Mouse (Mus musculus) liver, postnatal 0 days (tissue): ENCODE measurements around the gene Chka. TPM values are rescaled to one million over a fixed set of nuclear protein-coding genes. Genes with fewer than 3 reads are reported as not detected.

ENCODE experiments used
- ATAC-seq: fragments of 200-750 bp; cut with Nextera tagmentation; 2 replicates; pipeline ENCODE4 v1.8.0; 2017; ENCODE audit warnings: mild to moderate bottlenecking, moderate library complexity
- DNase-seq: peaks from one replicate; pipeline ENCODE4 v3.0.0-alpha.2; 2016
- H3K27ac ChIP-seq: fragments of 300-500 bp; sonication (generic); 2 replicates; pipeline ENCODE4 v1.5.1; 2014; ENCODE audit warnings: antibody characterized with exemption, moderate library complexity, mild to moderate bottlenecking, low read depth
- H3K27me3 ChIP-seq: fragments of 300-500 bp; sonication (generic); 2 replicates; pipeline ENCODE4 v1.6.1; 2014; ENCODE audit warnings: low read length, control low read depth, mixed read lengths; ENCODE audit not compliant: insufficient read depth
- H3K36me3 ChIP-seq: fragments of 300-500 bp; sonication (generic); replicated peaks from 2 replicates; pipeline ENCODE4 v1.6.1; 2014; ENCODE audit warnings: mild to moderate bottlenecking, control low read depth, low read length, moderate library complexity, mixed read lengths; ENCODE audit not compliant: insufficient read depth
- H3K4me1 ChIP-seq: fragments of 300-500 bp; sonication (generic); 2 replicates; pipeline ENCODE4 v1.6.1; 2014; ENCODE audit warnings: antibody characterized with exemption, mild to moderate bottlenecking, control low read depth; ENCODE audit not compliant: insufficient read depth
- H3K4me2 ChIP-seq: fragments of 300-500 bp; sonication (generic); 2 replicates; pipeline ENCODE4 v1.6.1; 2014; ENCODE audit warnings: low read depth, mild to moderate bottlenecking, low read length, moderate library complexity, mixed read lengths
- H3K4me3 ChIP-seq: fragments of 300-500 bp; sonication (generic); 2 replicates; pipeline ENCODE4 v1.5.1; 2014; ENCODE audit warnings: low read depth, low read length
- H3K9ac ChIP-seq: fragments of 300-500 bp; sonication (generic); replicated peaks from 2 replicates; pipeline ENCODE4 v1.6.1; 2014; ENCODE audit warnings: mild to moderate bottlenecking, moderate library complexity
- H3K9me3 ChIP-seq: fragments of 300-500 bp; sonication (generic); 2 replicates; pipeline ENCODE4 v1.6.1; 2016; ENCODE audit warnings: mild to moderate bottlenecking, control low read depth, low read length, mixed read lengths
- CTCF ChIP-seq: sonication (generic); IDR thresholded peaks from 2 replicates; pipeline ENCODE4 v1.5.1; 2016; ENCODE audit warnings: antibody characterized with exemption, low read depth
- EP300 ChIP-seq: IDR thresholded peaks from 2 replicates; pipeline ENCODE4 v1.6.1; 2016; ENCODE audit warnings: antibody characterized with exemption, low read depth, mild to moderate bottlenecking
- WGBS: fragments of 180-500 bp; shearing (Covaris S2); extraction: QIAGEN DNeasy Blood & Tissue Kit; methylation state at CpG from one replicate; pipeline ENCODE4 v1.1.7; 2014; ENCODE audit not compliant: insufficient replicate concordance; 5-methylcytosine and 5-hydroxymethylcytosine counted together
- polyA plus RNA-seq: library from polyadenylated mRNA; unstranded; fragments of >200 nt; fragmentation: Nextera tagmentation; extraction: Ambion mirVana; gene quantifications from 2 replicates; pipeline ENCODE4 v1.2.1, GENCODE M21; 2015

Chka gene
- polyA plus RNA-seq, 1 experiment from 2014 or later: 24.8 TPM

DNA sequence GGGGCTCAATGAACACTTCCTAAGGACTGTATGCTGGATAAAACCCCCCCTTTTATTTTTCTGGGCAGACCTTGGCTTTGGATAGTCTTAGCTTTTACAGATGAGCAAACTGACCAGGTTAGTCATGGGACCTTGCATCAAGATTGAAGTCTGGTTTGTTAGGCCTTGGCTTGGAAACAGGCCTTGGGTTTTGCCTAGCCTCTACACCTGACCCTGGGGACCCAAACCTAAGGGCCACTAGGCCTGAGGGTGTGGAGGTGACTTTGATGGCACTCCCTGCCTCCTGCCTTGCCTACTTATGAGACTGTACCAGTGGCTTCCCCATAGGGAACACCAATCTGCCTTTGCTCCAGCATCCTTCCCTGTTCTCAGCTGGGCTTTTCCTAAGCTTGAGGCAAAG lies 68.4 kb downstream of the Chka start:
- no peaks in the 10 kb centered on the region for H3K36me3 ChIP-seq
- no peak overlapping the region for H3K4me3 ChIP-seq
- TF ChIP-seq EP300 (no peak), CTCF (no peak)
- no peak overlapping the region for H3K27ac ChIP-seq
- H3K4me2 ChIP-seq: no peak overlapping the region
- H3K9ac ChIP-seq: no peak overlapping the region
- no peaks in the 10 kb centered on the region for H3K9me3 ChIP-seq
- DNase-seq: no peak
- no peak for ATAC-seq
- peaks cover 22% of the 10 kb centered on the region for H3K4me1 ChIP-seq
- H3K27me3 ChIP-seq: no peaks in the 10 kb centered on the region

DNA sequence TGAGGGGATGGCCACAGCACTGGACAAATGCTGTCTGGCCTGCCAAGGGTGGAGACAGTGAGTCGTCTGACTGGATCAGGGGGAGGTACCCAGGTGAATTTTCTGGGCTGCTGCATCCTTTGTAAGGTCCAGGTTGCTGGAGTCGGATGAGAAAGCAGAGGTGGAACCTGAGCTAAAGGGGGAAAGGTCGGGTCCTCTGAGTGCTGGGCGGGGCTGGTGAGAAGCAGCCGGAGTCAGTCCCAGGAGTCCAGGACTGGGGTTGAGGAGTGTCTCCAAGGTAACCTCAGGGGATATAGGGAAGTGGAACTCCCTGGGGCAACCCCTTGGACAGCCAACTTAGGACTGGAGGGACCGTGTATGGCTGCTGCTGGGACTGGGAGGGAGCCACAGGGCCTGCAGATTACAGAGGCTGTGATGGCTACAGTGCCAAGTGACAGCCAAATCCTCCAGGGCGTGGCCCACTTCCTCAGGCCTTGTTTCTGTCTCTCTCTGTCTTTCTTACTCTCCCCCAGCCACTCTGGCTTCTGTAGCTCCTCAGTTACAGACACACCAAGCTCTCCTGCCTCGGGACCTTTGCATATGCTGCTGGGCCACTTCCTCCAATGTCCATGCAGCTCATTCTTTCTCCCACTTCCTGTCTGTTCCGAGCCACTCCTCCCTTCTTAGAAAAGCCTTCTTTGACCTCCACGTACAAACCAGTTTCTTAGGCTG lies 71.2 kb downstream of the Chka start:
- peaks cover 23% of the 10 kb centered on the region for H3K4me1 ChIP-seq

DNA sequence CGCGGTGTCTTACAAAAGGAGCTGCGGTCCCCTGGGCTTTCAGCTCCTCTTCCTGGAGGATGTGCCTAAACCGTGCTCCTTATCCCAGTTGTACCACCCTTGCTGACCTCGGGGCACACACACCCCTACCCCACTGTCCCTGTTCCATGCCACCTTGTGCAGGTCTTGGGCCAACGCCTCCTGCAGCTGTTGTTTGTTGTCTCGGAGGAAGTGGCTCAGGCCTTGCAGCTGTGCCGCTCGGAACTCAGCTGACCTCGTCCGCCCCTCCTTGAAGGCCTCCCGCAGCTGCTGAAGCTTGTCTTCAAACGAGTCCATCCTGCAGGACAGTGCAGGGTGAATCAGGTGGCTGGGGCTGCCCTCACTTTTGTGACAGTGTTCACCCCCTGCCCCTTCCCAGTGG lies 72.0 kb downstream of the Chka start:
- Histone ChIP-seq H3K4me3 (no peak overlapping the region), H3K36me3 (no peaks in the 10 kb centered on the region), H3K27ac (peak overlapping the region; percentile 91), H3K27me3 (no peaks in the 10 kb centered on the region), H3K4me1 (peaks cover 23% of the 10 kb centered on the region), H3K4me2 (peak overlapping the region; percentile 18; the same call in 1 of the 2 replicates), H3K9ac (peak overlapping the region; percentile 41; the same call in 1 of the 2 replicates), H3K9me3 (no peaks in the 10 kb centered on the region)
- ATAC-seq (peak; percentile 66), DNase-seq (peak; percentile 55)
- WGBS: 44% methylated on average over 13 of the region's 13 CpGs
- TF ChIP-seq EP300: no peak
- TF ChIP-seq CTCF: no peak

More for the DNA sequence above, 71.2 kb downstream of the Chka start:
- Histone ChIP-seq H3K4me3 (no peak overlapping the region), H3K27me3 (no peaks in the 10 kb centered on the region), H3K9ac (no peak overlapping the region), H3K27ac (peak overlapping the region; percentile 91), H3K36me3 (no peaks in the 10 kb centered on the region), H3K4me2 (0 out of 2 replicates have a peak overlapping the region, but pooled peaks have one; percentile 8), H3K9me3 (no peaks in the 10 kb centered on the region)
- ATAC-seq (peak; percentile 28; the same call in 1 of the 2 replicates), DNase-seq (no peak)
- WGBS: 39% methylated on average over 10 of the region's 10 CpGs
- TF ChIP-seq EP300: no peak
- TF ChIP-seq CTCF: no peak

DNA sequence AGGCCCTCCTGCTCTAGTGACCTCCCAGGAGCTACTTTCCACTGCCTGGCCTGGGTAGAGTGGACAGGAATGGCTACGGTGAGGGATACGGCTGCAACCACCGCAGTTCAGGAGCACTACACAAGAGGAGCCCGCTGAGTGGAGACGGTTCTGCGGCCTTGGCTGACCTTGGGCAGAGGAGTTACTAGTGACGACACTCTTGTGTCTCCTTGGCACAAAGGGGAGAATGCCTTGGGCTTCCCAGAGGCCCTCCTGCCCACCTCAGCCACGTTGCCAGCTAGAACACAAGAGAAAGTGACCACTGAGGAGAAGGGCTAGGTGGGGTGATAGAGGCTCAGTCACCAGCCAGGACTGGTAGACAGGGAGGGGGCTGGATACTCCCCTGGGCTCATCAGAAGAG lies 72.6 kb downstream of the Chka start:
- Histone ChIP-seq H3K36me3 (no peaks in the 10 kb centered on the region), H3K9me3 (no peaks in the 10 kb centered on the region), H3K4me1 (peaks cover 28% of the 10 kb centered on the region), H3K27me3 (no peaks in the 10 kb centered on the region), H3K4me3 (no peak overlapping the region), H3K9ac (peak overlapping the region; percentile 41), H3K4me2 (peak overlapping the region; percentile 18), H3K27ac (peak overlapping the region; percentile 91)
- DNase-seq (no peak), ATAC-seq (no peak)
- TF ChIP-seq CTCF: no peak
- TF ChIP-seq EP300: no peak
- WGBS: 67% methylated on average over 8 of the region's 8 CpGs

DNA sequence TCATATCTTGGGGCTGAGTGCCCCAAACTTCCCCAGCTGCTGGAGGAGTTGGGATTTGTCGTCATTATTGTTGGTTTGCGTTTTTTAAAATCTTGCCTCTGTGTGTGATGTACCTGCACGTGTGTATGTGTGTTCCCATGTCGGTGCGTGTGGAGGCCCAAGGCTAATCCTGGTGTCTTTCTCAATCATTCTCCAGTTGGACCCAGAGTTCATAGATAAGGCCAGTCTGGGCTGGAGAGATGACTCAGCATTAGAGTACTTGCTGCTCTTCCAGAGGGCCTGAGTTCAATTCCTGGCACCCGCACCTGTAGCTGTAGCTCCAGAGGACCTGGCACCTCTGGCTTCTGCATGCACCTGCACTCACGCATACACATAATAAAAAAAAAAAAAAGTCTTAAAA lies 73.3 kb downstream of the Chka start:
- no peak for DNase-seq
- H3K9ac ChIP-seq: no peak overlapping the region
- H3K4me3 ChIP-seq: no peak overlapping the region
- peak overlapping the region; percentile 18; the same call in 1 of the 2 replicates for H3K4me2 ChIP-seq
- 74% methylated on average over 7 of the region's 7 CpGs for WGBS
- no peaks in the 10 kb centered on the region for H3K9me3 ChIP-seq
- H3K4me1 ChIP-seq: peaks cover 35% of the 10 kb centered on the region
- H3K27ac ChIP-seq: peak overlapping the region; percentile 91; the same call in 1 of the 2 replicates
- no peaks in the 10 kb centered on the region for H3K36me3 ChIP-seq
- TF ChIP-seq CTCF: no peak
- no peak for TF ChIP-seq EP300
- ATAC-seq: no peak
- H3K27me3 ChIP-seq: no peaks in the 10 kb centered on the region

DNA sequence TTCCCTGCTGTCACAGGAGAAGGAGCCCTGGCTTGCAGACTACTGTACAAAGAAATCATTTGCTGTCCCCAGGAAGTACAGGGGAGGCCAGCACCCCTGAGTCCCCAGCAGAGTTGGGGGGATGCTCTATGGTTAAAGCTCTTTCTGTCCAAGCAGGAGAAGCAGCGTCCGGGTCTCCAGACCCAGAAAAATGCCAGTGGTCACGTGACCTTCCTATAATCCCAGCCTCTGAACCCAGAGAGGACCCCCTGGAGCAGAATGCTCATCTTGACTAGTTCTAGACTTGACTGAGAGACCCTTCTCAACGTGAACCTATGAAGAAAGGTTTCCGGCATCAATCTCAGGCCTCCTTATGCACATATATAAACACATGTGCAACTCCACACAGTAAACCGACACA lies 74.3 kb downstream of the Chka start:
- peaks cover 45% of the 10 kb centered on the region for H3K4me1 ChIP-seq
- H3K4me2 ChIP-seq: no peak overlapping the region
- ATAC-seq (no peak), DNase-seq (no peak)
- no peak overlapping the region for H3K9ac ChIP-seq
- TF ChIP-seq EP300 (no peak), CTCF (no peak)
- no peak overlapping the region for H3K27ac ChIP-seq
- no peaks in the 10 kb centered on the region for H3K9me3 ChIP-seq
- 84% methylated on average over 6 of the region's 6 CpGs for WGBS
- no peaks in the 10 kb centered on the region for H3K27me3 ChIP-seq
- H3K36me3 ChIP-seq: no peaks in the 10 kb centered on the region
- H3K4me3 ChIP-seq: no peak overlapping the region
